Comparison of ENCODE assay signal across 7 mouse cellular contexts in genomic region chr7:122219315-122219801, GRCm38 (mm10). TPM values are rescaled to one million over a fixed set of nuclear protein-coding genes. Genes with fewer than 3 reads are reported as not detected.
A peak's percentile ranks its signal among the peaks of the same experiment; 100 is the strongest.
DNase-seq lines count a peak whose midpoint lies in the region; ATAC-seq and TF ChIP-seq lines count a peak whose summit lies in the region.

Gene Chp2 (plus strand): TSS chr7:122219496.

- H3K27ac ChIP-seq in hindbrain, embryonic 14.5 days = no peak within 1 kb of the TSS
- H3K27ac ChIP-seq in limb, embryonic 15.5 days = no peak within 1 kb of the TSS
- no peak within 1 kb of the TSS for H3K27ac ChIP-seq in midbrain, embryonic 16.5 days (ENCODE audit: low read length)
- H3K27ac ChIP-seq in thymus, adult 2 months (ENCODE audit: control insufficient read depth, insufficient read depth, low read length) = no peak within 1 kb of the TSS

- peak; percentile 28 for DNase-seq in brain, embryonic 14.5 days (ENCODE audit: low read depth)
- peak; percentile 17 for DNase-seq in gastrocnemius, postnatal 10 days
- DNase-seq in hindbrain, embryonic 14.5 days (ENCODE audit: low spot score) = no peak
- no peak for DNase-seq in thymus, adult 2 months
- no peak for DNase-seq in left cerebral cortex, postnatal 25 days (ENCODE audit: low spot score in 2 of 2)

- H3K9me3 ChIP-seq in hindbrain, embryonic 14.5 days (ENCODE audit: control insufficient read depth, low read length) = no peaks in the 10 kb centered on the region; the same call in 1 of the 2 replicates
- no peaks in the 10 kb centered on the region for H3K9me3 ChIP-seq in limb, embryonic 15.5 days
- H3K9me3 ChIP-seq in midbrain, embryonic 16.5 days (replicated peaks; ENCODE audit: control insufficient read depth, low read length, poor library complexity, severe bottlenecking) = peaks cover 3% of the 10 kb centered on the region; the same call in 1 of the 2 replicates

- intact Hi-C loops in left cerebral cortex, postnatal 25 days (cut with DNase I) = no loop called here

- peak within 1 kb of the TSS; percentile 37 for H3K4me2 ChIP-seq in hindbrain, embryonic 14.5 days (replicated peaks)
- peak within 1 kb of the TSS; percentile 35 for H3K4me2 ChIP-seq in limb, embryonic 15.5 days
- H3K4me2 ChIP-seq in midbrain, embryonic 16.5 days (ENCODE audit: low read length) = peak within 1 kb of the TSS; percentile 47

- H3K27me3 ChIP-seq in hindbrain, embryonic 14.5 days (ENCODE audit: control insufficient read depth, insufficient read depth, low read length) = no peaks in the 10 kb centered on the region
- H3K27me3 ChIP-seq in limb, embryonic 15.5 days = peaks cover 7% of the 10 kb centered on the region; the same call in 1 of the 2 replicates
- no peaks in the 10 kb centered on the region for H3K27me3 ChIP-seq in midbrain, embryonic 16.5 days (ENCODE audit: control insufficient read depth, insufficient read depth, low read depth, low read length)
- H3K27me3 ChIP-seq in thymus, adult 2 months (ENCODE audit: control insufficient read depth, insufficient read depth, low read length) = no peaks in the 10 kb centered on the region

- H3K36me3 ChIP-seq in hindbrain, embryonic 14.5 days (replicated peaks; ENCODE audit: control insufficient read depth, insufficient read depth) = no peaks in the 10 kb centered on the region
- no peaks in the 10 kb centered on the region for H3K36me3 ChIP-seq in limb, embryonic 15.5 days
- no peaks in the 10 kb centered on the region for H3K36me3 ChIP-seq in midbrain, embryonic 16.5 days (ENCODE audit: control insufficient read depth, insufficient read depth, low read length)
- no peaks in the 10 kb centered on the region for H3K36me3 ChIP-seq in thymus, adult 2 months (ENCODE audit: control insufficient read depth, insufficient read depth, low read length)

- 26% methylated on average over 20 of the region's 20 CpGs for WGBS in hindbrain, embryonic 14.5 days
- WGBS in limb, embryonic 15.5 days = 25% methylated on average over 20 of the region's 20 CpGs
- 17% methylated on average over 20 of the region's 20 CpGs for WGBS in midbrain, embryonic 16.5 days
- 30% methylated on average over 20 of the region's 20 CpGs for WGBS in thymus, adult 2 months

- no peak for ATAC-seq in hindbrain, embryonic 14.5 days (ENCODE audit: low FRiP score)
- ATAC-seq in limb, embryonic 15.5 days (ENCODE audit: insufficient number of reproducible peaks, low FRiP score, low TSS enrichment, low read depth) = no peak
- ATAC-seq in midbrain, embryonic 16.5 days = no peak

- TF ChIP-seq POLR2A in brain, embryonic 14.5 days (IDR thresholded peaks at IDR 0.05; ENCODE audit: borderline replicate concordance, extremely low read depth, insufficient read depth, insufficient read length, poor library complexity, severe bottlenecking) = no peak
- TF ChIP-seq POLR2A in thymus, adult 2 months (IDR thresholded peaks at IDR 0.05; ENCODE audit: control insufficient read depth, extremely low read depth, insufficient read depth, low read length, poor library complexity) = no peak

- no peak within 1 kb of the TSS for H3K9ac ChIP-seq in hindbrain, embryonic 14.5 days
- H3K9ac ChIP-seq in limb, embryonic 15.5 days = no peak within 1 kb of the TSS
- H3K9ac ChIP-seq in midbrain, embryonic 16.5 days (ENCODE audit: low read depth, low read length) = peak within 1 kb of the TSS; percentile 40; the same call in 1 of the 2 replicates

- H3K4me3 ChIP-seq in hindbrain, embryonic 14.5 days (replicated peaks; ENCODE audit: low read length) = 0 out of 2 replicates have a peak within 1 kb of the TSS, but pooled peaks have one; percentile 11
- H3K4me3 ChIP-seq in limb, embryonic 15.5 days = peak within 1 kb of the TSS; percentile 19
- 0 out of 2 replicates have a peak within 1 kb of the TSS, but pooled peaks have one; percentile 15 for H3K4me3 ChIP-seq in midbrain, embryonic 16.5 days (ENCODE audit: low read depth, low read length)
- no peak within 1 kb of the TSS for H3K4me3 ChIP-seq in thymus, adult 2 months (ENCODE audit: control insufficient read depth, insufficient read depth, low read length)

- no peak for TF ChIP-seq CTCF in brain, embryonic 14.5 days (IDR thresholded peaks at IDR 0.05; ENCODE audit: borderline replicate concordance, extremely low read depth, insufficient read depth, insufficient read length)
- TF ChIP-seq CTCF in thymus, adult 2 months (IDR thresholded peaks at IDR 0.05; ENCODE audit: borderline replicate concordance, control insufficient read depth, extremely low read depth, insufficient read depth, low read length, poor library complexity) = no peak

- no peaks in the 10 kb centered on the region for H3K4me1 ChIP-seq in hindbrain, embryonic 14.5 days (replicated peaks; ENCODE audit: control insufficient read depth, insufficient read depth, low read length)
- H3K4me1 ChIP-seq in limb, embryonic 15.5 days = peaks cover 6% of the 10 kb centered on the region; the same call in 1 of the 2 replicates
- no peaks in the 10 kb centered on the region for H3K4me1 ChIP-seq in midbrain, embryonic 16.5 days (ENCODE audit: control insufficient read depth, insufficient read depth, low read length)
- no peaks in the 10 kb centered on the region for H3K4me1 ChIP-seq in thymus, adult 2 months (replicated peaks; ENCODE audit: control insufficient read depth, insufficient read depth, low read length)

RNA-seq across cellular contexts. Expression of gene Chp2, which starts in this region (rescaled TPM):
- polyA plus RNA-seq in brain, embryonic 14.5 days (2012; rRNA removed) = 1.5 and 1.9 TPM in 2 replicates
- 1 to 10 TPM; 5.1 to 6.2 TPM for total RNA-seq in gastrocnemius, postnatal 10 days (2021)
- 1.1 and 1.4 TPM in 2 replicates for polyA plus RNA-seq in hindbrain, embryonic 14.5 days (2014; fragmentation: Nextera tagmentation; extraction: Ambion mirVana)
- 0.29 and 0.62 TPM in 2 replicates for polyA plus RNA-seq in limb, embryonic 15.5 days (2015; fragmentation: Nextera tagmentation; extraction: Ambion mirVana)
- 0.89 and 1.0 TPM in 2 replicates for polyA plus RNA-seq in midbrain, embryonic 16.5 days (2015; fragmentation: Nextera tagmentation; extraction: Ambion mirVana)
- polyA plus RNA-seq in thymus, adult 2 months (2012; rRNA removed) = 5.5 and 5.7 TPM in 2 replicates
- 1 to 10 TPM; 3.3 to 4.0 TPM for total RNA-seq in left cerebral cortex, postnatal 25 days (2021)

Comparison
In these comparisons a context has a peak if more than half of its experiments do, and no peak if none do; other contexts are left out.
1. DNase-seq: peak in brain, embryonic 14.5 days (single experiment) and gastrocnemius, postnatal 10 days (single experiment); none in hindbrain, embryonic 14.5 days (single experiment), thymus, adult 2 months (single experiment) and left cerebral cortex, postnatal 25 days (0 of 2).
2. Peak in every context shown above with its lines, with median percentiles within 50 percentile points of each other: H3K4me2 ChIP-seq.